In genomic region chr5:131977497-131977896, GRCm38 (mm10) we compare ENCODE assay signal across 17 mouse cellular contexts.
A peak's percentile ranks its signal among the peaks of the same experiment; 100 is the strongest.
DNase-seq lines count a peak whose midpoint lies in the region; TF ChIP-seq lines count a peak whose summit lies in the region.
"Had no signal": no experiment of that assay in that cellular context is flagged by ENCODE, and none has a peak within 500 bp of the region (broad histone marks: within the 10 kb centered on the region; RNA-seq: fewer than 3 reads in every experiment).

No protein-coding gene starts in this region.

- no peaks in the 10 kb centered on the region for H3K4me1 ChIP-seq in E14TG2a.4 (replicated peaks; ENCODE audit: low read depth, low read length)
- no peaks in the 10 kb centered on the region for H3K4me1 ChIP-seq in cortical plate, adult 2 months (ENCODE audit: control insufficient read depth, insufficient read depth, low read length)
- H3K4me1 ChIP-seq: intestine, embryonic 15.5 days; neural tube, embryonic 12.5 days had no signal

- H3K27me3 ChIP-seq in E14TG2a.4 (ENCODE audit: insufficient read depth, low read length) = no peaks in the 10 kb centered on the region
- H3K27me3 ChIP-seq: embryonic facial prominence, embryonic 13.5 days; hindbrain, embryonic 13.5 days; intestine, embryonic 15.5 days; neural tube, embryonic 12.5 days had no signal

- TF ChIP-seq CTCF in layer of hippocampus, adult 2 months (conservative IDR thresholded peaks at IDR 0.05) = peak; percentile 70
- peak; percentile 57 for TF ChIP-seq CTCF in E14TG2a.4 (conservative IDR thresholded peaks at IDR 0.05; ENCODE audit: low read length)
- TF ChIP-seq CTCF in cortical plate, adult 2 months (IDR thresholded peaks at IDR 0.05; ENCODE audit: extremely low read depth, insufficient read depth, low read length) = 0 out of 2 replicates have a peak, but pooled peaks have one; percentile 7

- H3K4me3 ChIP-seq in layer of hippocampus, adult 2 months = no peak overlapping the region
- H3K4me3 ChIP-seq in E14TG2a.4 (replicated peaks; ENCODE audit: low read length) = no peak overlapping the region
- no peak overlapping the region for H3K4me3 ChIP-seq in cortical plate, adult 2 months (ENCODE audit: insufficient read depth, low read length)
- H3K4me3 ChIP-seq: embryonic facial prominence, embryonic 13.5 days; hindbrain, embryonic 13.5 days; intestine, embryonic 15.5 days; limb, embryonic 10.5 days; neural tube, embryonic 12.5 days had no signal

- no peak for TF ChIP-seq POLR2A in cortical plate, adult 2 months (IDR thresholded peaks at IDR 0.05; ENCODE audit: extremely low read depth, insufficient read depth, low read length)

- no peaks in the 10 kb centered on the region for H3K9me3 ChIP-seq in E14TG2a.4 (ENCODE audit: low read length)
- H3K9me3 ChIP-seq: embryonic facial prominence, embryonic 13.5 days; hindbrain, embryonic 13.5 days; intestine, embryonic 15.5 days; limb, embryonic 10.5 days; neural tube, embryonic 12.5 days had no signal

- H3K36me3 ChIP-seq in E14TG2a.4 (ENCODE audit: insufficient read depth, low read length) = no peaks in the 10 kb centered on the region
- H3K36me3 ChIP-seq: embryonic facial prominence, embryonic 13.5 days; hindbrain, embryonic 13.5 days; intestine, embryonic 15.5 days; limb, embryonic 10.5 days; neural tube, embryonic 12.5 days had no signal

- no peak overlapping the region for H3K27ac ChIP-seq in layer of hippocampus, adult 2 months
- no peak overlapping the region for H3K27ac ChIP-seq in cortical plate, adult 2 months (ENCODE audit: insufficient read depth, low read length)
- H3K27ac ChIP-seq: embryonic facial prominence, embryonic 13.5 days; hindbrain, embryonic 13.5 days; intestine, embryonic 15.5 days; limb, embryonic 10.5 days; neural tube, embryonic 12.5 days had no signal

- peak; percentile 10 for DNase-seq in cerebellum, adult 9-10 months
- DNase-seq in cerebellum, postnatal 4 days (ENCODE audit: low spot score in 2 of 2) = no peak
- DNase-seq in layer of hippocampus, adult 2 months (ENCODE audit: low spot score in 2 of 2) = no peak
- no peak for DNase-seq in layer of hippocampus, postnatal 14 days (ENCODE audit: low spot score in 2 of 2)
- no peak for DNase-seq in spleen, postnatal 4 days (ENCODE audit: low spot score in 2 of 2)
- DNase-seq in ovary, adult 18-20 months (ENCODE audit: low spot score) = no peak
- DNase-seq: cerebellum, adult 8-10 months; heart, postnatal 14 days; lung, adult 2 months; right cerebral cortex, postnatal 14 days had no signal

Comparison
In these comparisons a context has a peak if more than half of its experiments do, and no peak if none do; other contexts are left out.
1. CTCF ChIP-seq: peak in every context shown above with its lines; median percentile 70 in layer of hippocampus, adult 2 months; 57 in E14TG2a.4; 7 in cortical plate, adult 2 months.